Mouse (Mus musculus): ENCODE results near the gene F10. TPM values are rescaled to one million over a fixed set of nuclear protein-coding genes. Genes with fewer than 3 reads are reported as not detected.
"Not testable (repeated sequence)": the region's sequence is repeated elsewhere in the genome, so short reads cannot be mapped to it uniquely, and the experiment has no call there.

The F10 gene
- polyA plus RNA-seq, 1 experiment from 2014 or later, result 0.91 TPM

DNA sequence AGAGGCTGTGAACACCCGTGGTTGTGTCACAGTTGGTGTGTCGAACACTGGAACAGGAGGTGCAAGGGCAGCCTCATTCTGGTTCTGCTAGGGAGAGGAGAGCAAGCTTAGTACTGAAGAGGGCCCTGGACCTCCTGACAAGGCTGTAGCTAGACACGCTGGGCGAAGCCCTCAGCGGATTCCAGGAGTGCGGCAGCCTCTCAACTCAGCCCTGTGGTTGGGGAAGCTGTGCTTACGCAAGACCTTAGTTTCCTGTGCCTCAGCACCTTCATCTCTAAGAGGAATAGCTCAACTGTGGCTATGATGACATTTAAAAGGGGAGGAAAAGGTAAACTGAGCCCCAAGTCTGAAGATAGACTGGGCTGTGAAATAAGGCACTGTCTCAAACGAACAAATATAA, 37.9 kb downstream of the F10 start:
- 93% methylated on average over 8 of the region's 8 CpGs for WGBS
- H3K36me3 ChIP-seq (replicated peaks), result peaks cover 77% of the 10 kb centered on the region
- no peaks in the 10 kb centered on the region for H3K4me1 ChIP-seq
- no peaks in the 10 kb centered on the region for H3K27me3 ChIP-seq (replicated peaks; ENCODE audit: low read depth, poor library complexity, severe bottlenecking)
- H3K4me3 ChIP-seq, result no peak overlapping the region
- H3K9me3 ChIP-seq, result no peaks in the 10 kb centered on the region
- no peak overlapping the region for H3K27ac ChIP-seq (replicated peaks)
- no peak for DNase-seq (ENCODE audit: low spot score)

DNA sequence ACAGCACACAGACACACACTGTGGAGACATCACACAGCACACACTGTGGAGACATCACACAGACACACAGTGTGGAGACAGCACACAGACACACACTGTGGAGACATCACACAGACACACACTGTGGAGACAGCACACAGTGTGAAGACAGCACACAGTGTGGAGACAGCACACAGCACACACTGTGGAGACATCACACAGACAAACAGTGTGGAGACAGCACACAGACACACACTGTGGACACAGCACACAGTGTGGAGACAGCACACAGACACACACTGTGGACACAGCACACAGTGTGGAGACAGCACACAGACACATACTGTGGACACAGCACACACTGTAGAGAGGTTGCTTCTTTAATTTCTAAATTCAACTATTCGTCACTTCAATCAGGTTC, 38.5 kb downstream of the F10 start:
- not testable (repeated sequence) for H3K27ac ChIP-seq (replicated peaks); H3K4me1 ChIP-seq; H3K9me3 ChIP-seq; H3K27me3 ChIP-seq (replicated peaks; ENCODE audit: low read depth, poor library complexity, severe bottlenecking); DNase-seq (ENCODE audit: low spot score); H3K4me3 ChIP-seq
- peaks cover 82% of the 10 kb centered on the region for H3K36me3 ChIP-seq (replicated peaks)
- WGBS, result 100% methylated on average over 1 of the region's 1 CpGs

DNA sequence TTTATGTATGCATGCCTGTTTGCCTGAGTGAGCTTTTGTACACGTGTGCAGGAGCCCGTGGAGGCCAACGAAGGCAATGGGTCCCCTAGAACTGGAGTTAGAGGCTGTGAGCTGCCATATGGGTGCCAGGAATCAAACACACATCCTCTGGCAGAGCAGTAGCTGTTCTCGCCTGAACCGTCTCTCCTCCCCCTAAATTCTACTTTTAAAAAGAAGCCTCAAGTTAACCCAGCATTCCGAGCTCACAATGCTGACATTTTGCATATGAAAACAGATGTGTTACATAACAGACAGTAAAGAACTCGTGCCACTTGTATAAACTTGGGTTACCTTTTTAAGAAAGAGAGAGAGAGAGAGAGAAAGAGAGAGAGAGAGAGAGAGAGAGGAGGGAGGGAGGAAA, 40.4 kb downstream of the F10 start:
- peaks cover 99% of the 10 kb centered on the region for H3K36me3 ChIP-seq (replicated peaks)
- DNase-seq (ENCODE audit: low spot score), result no peak
- WGBS, result 89% methylated on average over 7 of the region's 7 CpGs
- no peaks in the 10 kb centered on the region for H3K4me1 ChIP-seq
- no peak overlapping the region for H3K27ac ChIP-seq (replicated peaks)
- H3K27me3 ChIP-seq (replicated peaks; ENCODE audit: low read depth, poor library complexity, severe bottlenecking), result no peaks in the 10 kb centered on the region
- H3K9me3 ChIP-seq, result no peaks in the 10 kb centered on the region
- H3K4me3 ChIP-seq, result no peak overlapping the region

DNA sequence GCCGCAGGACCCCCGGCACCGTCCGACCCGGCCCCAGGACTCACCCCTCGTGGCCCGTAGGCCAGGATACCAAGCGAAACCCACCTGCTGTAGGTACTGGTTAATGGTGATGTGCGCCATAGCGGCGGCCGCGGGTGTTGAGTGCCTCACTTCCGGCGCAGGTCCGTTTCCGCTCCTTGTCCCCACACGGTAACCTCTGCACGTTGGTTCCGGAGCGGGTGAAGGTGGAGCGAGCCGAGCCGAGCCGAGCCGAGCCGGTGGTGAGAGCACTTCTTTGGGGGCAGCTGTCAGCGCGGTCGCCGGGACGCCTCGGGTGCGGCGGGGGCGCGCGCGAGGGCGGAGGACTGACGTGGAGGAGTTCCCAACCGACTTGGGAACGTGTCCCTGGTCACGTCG, 67.6 kb downstream of the F10 start:
- Histone ChIP-seq H3K9me3 (no peaks in the 10 kb centered on the region), H3K36me3 (replicated peaks) (peaks cover 35% of the 10 kb centered on the region), H3K4me3 (peak overlapping the region; percentile 98), H3K27ac (replicated peaks) (peak overlapping the region; percentile 94), H3K4me1 (peaks cover 23% of the 10 kb centered on the region), H3K27me3 (replicated peaks; ENCODE audit: low read depth, poor library complexity, severe bottlenecking) (no peaks in the 10 kb centered on the region)
- under 1% methylated on average over 45 of the region's 45 CpGs for WGBS
- peak; percentile 91 for DNase-seq (ENCODE audit: low spot score)

DNA sequence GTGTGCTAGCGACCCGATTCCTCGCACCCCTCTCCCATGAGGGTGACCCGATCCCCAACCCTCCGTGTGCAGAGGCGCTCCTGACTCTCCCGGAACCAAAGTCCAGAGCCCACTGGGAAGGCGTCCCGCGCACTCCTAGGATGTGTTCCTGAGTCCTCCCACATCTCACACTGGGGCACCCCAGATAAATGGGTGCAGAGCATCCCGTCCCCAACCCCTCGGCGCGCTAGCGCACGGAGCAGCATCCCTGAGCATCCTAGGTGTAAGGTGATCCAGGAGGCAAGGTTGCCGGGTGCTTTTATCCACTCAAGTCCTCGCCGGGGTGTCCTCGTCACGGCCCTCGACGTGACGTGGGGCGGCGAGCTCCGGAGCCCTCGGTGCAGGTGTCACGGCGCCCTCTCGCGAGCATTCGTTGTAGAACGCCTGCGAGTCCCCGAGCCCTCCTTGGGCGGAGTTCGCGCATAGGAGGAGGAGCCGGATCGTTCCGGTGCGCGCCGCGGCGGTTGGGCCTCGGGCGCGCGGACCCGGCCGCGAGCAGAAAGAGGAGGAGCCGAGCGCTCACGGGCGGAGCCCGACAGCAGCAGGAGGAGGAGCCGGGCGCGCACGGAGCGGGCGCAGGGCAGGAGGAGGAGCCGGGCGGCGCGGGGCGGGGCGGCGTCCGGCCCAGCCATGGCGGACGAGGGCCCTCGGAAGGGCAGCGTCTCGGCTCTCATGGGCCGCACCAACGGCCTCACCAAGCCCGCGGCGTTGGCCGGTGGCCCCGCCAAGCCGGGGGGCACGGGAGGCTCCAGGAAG, 68.2 kb downstream of the F10 start, which contains the start of the genes Pcid2 and Cul4a:
Gene Pcid2 (minus strand): TSS at position 373 of the 795 bp plus-strand sequence.
Gene Cul4a (plus strand): TSS at position 535 of the 795 bp plus-strand sequence.
- H3K27ac ChIP-seq (replicated peaks), result peak within 1 kb of the TSS; percentile 94
- no peaks in the 10 kb centered on the region for H3K9me3 ChIP-seq
- H3K4me1 ChIP-seq, result peaks cover 23% of the 10 kb centered on the region
- peak; percentile 98 for DNase-seq (ENCODE audit: low spot score)
- peak within 1 kb of the TSS; percentile 98 for H3K4me3 ChIP-seq
- WGBS, result under 1% methylated on average over 87 of the region's 87 CpGs
- no peaks in the 10 kb centered on the region for H3K27me3 ChIP-seq (replicated peaks; ENCODE audit: low read depth, poor library complexity, severe bottlenecking)
- peaks cover 29% of the 10 kb centered on the region for H3K36me3 ChIP-seq (replicated peaks)

DNA sequence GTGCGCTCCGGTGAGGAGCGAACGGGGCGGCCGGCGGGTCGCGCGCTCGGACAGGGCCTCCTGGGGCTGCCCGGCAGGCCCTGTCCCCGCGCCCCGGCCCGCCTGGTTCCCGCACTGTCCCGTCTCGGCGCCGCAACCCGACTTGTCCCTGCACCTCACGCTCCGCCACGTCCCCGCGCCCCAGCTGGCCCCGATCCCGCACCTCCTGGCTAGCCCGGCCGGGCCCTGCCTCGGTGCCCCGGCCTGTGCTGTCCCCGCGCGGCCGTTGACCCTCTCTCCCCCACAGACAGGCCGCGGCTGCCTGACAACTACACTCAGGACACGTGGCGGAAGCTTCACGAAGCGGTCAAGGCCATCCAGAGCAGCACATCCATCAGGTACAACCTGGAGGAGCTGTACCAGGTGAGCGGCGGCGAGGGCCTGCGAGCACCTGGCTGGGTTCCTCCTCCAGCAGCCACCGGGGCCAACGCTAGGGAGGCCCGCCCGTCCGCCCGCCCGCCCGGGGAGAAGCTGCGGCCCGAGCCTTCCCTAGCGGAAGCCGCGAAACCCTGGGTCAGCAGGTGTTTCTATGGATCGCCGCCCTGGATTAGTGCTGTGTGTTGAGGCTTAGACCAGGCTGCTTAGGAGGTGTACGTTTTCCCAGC, 68.9 kb downstream of the F10 start:
- DNase-seq (ENCODE audit: low spot score), result no peak
- peaks cover 25% of the 10 kb centered on the region for H3K36me3 ChIP-seq (replicated peaks)
- WGBS, result under 1% methylated on average over 63 of the region's 63 CpGs
- H3K27ac ChIP-seq (replicated peaks), result peak overlapping the region; percentile 94
- no peaks in the 10 kb centered on the region for H3K9me3 ChIP-seq
- H3K4me1 ChIP-seq, result peaks cover 23% of the 10 kb centered on the region
- no peaks in the 10 kb centered on the region for H3K27me3 ChIP-seq (replicated peaks; ENCODE audit: low read depth, poor library complexity, severe bottlenecking)
- peak overlapping the region; percentile 98 for H3K4me3 ChIP-seq

Other genes starting within 250 kb of the F10 start
- gene Mcf2l, start 163.5 kb upstream of the F10 start, polyA plus RNA-seq (2016; fragmentation: Nextera tagmentation; extraction: Ambion mirVana), result 15.8 and 17.4 TPM in 2 replicates
- 0.13 and 0.15 TPM in 2 replicates for gene F7, start 11.3 kb upstream of the F10 start, polyA plus RNA-seq (2016; fragmentation: Nextera tagmentation; extraction: Ambion mirVana)
- 0.20 and 0.24 TPM in 2 replicates for gene Proz, start 23.6 kb downstream of the F10 start, polyA plus RNA-seq (2016; fragmentation: Nextera tagmentation; extraction: Ambion mirVana)
- 57.8 and 59.2 TPM in 2 replicates for gene Pcid2, start 68.2 kb downstream of the F10 start, polyA plus RNA-seq (2016; fragmentation: Nextera tagmentation; extraction: Ambion mirVana)
- 90.3 and 96.0 TPM in 2 replicates for gene Cul4a, start 68.3 kb downstream of the F10 start, polyA plus RNA-seq (2016; fragmentation: Nextera tagmentation; extraction: Ambion mirVana)
- gene Lamp1, start 121.9 kb downstream of the F10 start, polyA plus RNA-seq (2016; fragmentation: Nextera tagmentation; extraction: Ambion mirVana), result 183 TPM in 2 replicates
- gene Grtp1, start 163.3 kb downstream of the F10 start, polyA plus RNA-seq (2016; fragmentation: Nextera tagmentation; extraction: Ambion mirVana), result 15.3 and 15.4 TPM in 2 replicates
- 0.39 and 0.70 TPM in 2 replicates for gene Adprhl1, start 216.9 kb downstream of the F10 start, polyA plus RNA-seq (2016; fragmentation: Nextera tagmentation; extraction: Ambion mirVana)

Measured in embryonic facial prominence, embryonic 10.5 days (tissue).